Mouse (Mus musculus) cerebellum, adult 11 months (tissue): ENCODE data around the gene 4930430A15Rik.

Experiments used
- DNase-seq: peaks from one replicate; pipeline ENCODE4 v3.0.0; 2022

4930430A15Rik gene

DNA sequence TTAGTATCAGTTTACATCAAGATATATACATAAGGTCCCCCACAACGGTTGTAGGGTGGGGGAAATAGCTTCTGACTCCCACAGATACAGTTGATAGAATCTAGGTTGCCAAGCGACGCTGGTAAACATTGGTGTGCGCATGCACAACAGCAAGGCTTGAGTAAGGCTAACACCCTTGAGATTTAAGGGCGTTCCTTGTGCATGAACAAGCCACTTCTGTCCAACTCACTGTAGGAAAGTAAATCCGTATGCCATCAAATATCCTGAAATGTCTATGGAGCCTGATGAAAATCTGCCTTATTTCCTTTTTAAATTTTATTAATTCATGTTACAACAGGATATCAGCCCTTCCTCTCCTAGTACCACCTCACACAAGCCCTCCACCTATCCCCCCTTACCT lies at the start of gene 4930430A15Rik:
Gene 4930430A15Rik (minus strand): TSS at position 101 of the 400 bp plus-strand sequence.
- DNase-seq: no peak

GRCm38 (mm10) chr2:111274006-111274405 lies 44.6 kb upstream of the 4930430A15Rik start, which contains the start of gene Olfr1277:
Gene Olfr1277, minus strand, starts transcription at chr2:111274106.
- DNase-seq: no peak

DNA sequence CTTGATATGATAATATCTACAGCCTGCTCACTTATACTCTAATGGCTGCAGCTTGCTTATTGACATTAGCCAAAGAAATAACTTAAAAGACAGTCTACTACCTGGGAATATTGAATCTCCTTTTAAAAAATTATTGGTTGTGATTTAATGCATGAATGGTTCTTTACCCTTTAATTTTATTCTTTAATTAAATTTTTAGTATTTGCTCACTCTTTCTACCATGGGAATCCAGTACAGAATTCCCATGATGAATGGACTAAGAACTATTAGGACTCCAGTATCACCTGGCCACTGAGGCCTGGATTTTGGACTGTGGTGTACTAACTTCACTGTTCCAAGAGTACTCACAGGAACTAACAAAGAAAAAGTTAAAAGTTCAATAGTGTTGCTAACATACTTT lies 24.8 kb upstream of the 4930430A15Rik start, which contains the start of gene Olfr1276:
Gene Olfr1276 (plus strand): TSS at position 301 of the 400 bp plus-strand sequence.
- DNase-seq: no peak

- no peak for DNase-seq
Measured at GRCm38 (mm10) chr2:111235186-111235585, 5.8 kb upstream of the 4930430A15Rik start, which contains the start of gene Olfr1275. Gene Olfr1275, minus strand, starts transcription at chr2:111235286.

DNA sequence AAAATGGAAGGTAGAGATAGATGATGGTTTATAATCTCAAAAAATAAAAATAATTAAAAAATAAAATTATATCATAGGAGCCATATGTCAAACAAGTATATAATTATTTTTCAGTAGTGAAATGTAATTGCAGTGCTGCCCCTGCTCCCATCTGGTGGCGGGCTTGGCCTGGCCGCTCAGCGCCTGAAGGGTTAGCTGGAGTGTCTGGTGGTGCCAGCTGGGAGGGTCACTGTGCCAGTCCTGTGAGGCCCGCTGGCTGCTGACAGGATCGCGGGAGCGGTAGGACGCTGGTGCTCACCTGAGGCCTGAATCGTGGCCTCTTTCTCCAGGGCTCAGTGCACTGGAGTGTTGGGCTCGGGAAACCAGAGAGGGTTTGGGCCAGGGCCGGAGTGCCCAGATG lies 47.3 kb downstream of the 4930430A15Rik start:
- no peak for DNase-seq

DNA sequence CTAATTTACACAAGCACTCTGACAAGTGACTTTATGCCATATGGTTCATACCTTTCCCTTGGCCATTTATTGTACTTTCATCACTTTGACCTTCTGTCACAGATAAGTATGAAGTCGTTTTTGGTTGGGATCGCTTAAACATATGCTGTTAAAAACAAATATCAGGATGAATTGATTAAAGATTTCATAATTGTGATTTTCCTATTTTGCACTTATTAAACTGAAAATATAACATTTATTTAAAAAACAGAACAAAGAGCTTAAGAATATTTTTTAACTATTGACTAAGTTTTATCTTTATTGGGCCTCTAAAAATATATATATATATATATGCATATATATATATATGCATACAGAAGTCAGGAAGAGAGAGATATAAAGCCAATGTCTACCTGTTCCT lies 76.6 kb downstream of the 4930430A15Rik start, which contains the start of gene Gm15130:
Gene Gm15130 (minus strand): TSS at position 101 of the 400 bp plus-strand sequence.
- no peak for DNase-seq

- DNase-seq: no peak
Measured at GRCm38 (mm10) chr2:111135739-111136138, 93.7 kb downstream of the 4930430A15Rik start.
